Mouse (Mus musculus) ES-Bruce4 (cell line): ENCODE results near the gene Cdca3. TPM values are rescaled to one million over a fixed set of nuclear protein-coding genes. Genes with fewer than 3 reads are reported as not detected.

Experiments used
- H3K27ac ChIP-seq: 2 replicates; pipeline ENCODE4 v1.5.1; 2012; ENCODE audit warnings: low read length, inconsistent platforms; ENCODE audit not compliant: insufficient read depth
- H3K27me3 ChIP-seq: 2 replicates; pipeline ENCODE4 v1.6.1; 2012; ENCODE audit warnings: mild to moderate bottlenecking, low read length, inconsistent platforms; ENCODE audit not compliant: control insufficient read depth, poor library complexity, insufficient read depth, severe bottlenecking
- H3K36me3 ChIP-seq: 2 replicates; pipeline ENCODE4 v1.6.1; 2012; ENCODE audit warnings: inconsistent platforms, mild to moderate bottlenecking, low read length, moderate library complexity; ENCODE audit not compliant: control insufficient read depth, poor library complexity, insufficient read depth, severe bottlenecking
- H3K4me1 ChIP-seq: one replicate; pipeline ENCODE4 v1.8.1; 2011; ENCODE audit warnings: low read length; ENCODE audit not compliant: control insufficient read depth, insufficient read depth
- H3K4me3 ChIP-seq: 2 replicates; pipeline ENCODE4 v1.5.1; 2011; ENCODE audit warnings: low read depth, mild to moderate bottlenecking, low read length
- H3K9ac ChIP-seq: 2 replicates; pipeline ENCODE4 v1.6.1; 2012; ENCODE audit warnings: low read depth, mild to moderate bottlenecking, inconsistent platforms; ENCODE audit not compliant: poor library complexity, severe bottlenecking
- H3K9me3 ChIP-seq: replicated peaks from 2 replicates; pipeline ENCODE4 v1.6.1; 2012; ENCODE audit warnings: mild to moderate bottlenecking, low read length, inconsistent platforms; ENCODE audit not compliant: control insufficient read depth, poor library complexity, insufficient read depth, severe bottlenecking
- CTCF ChIP-seq: IDR thresholded peaks from one replicate; pipeline ENCODE4 v1.8.1; 2011; ENCODE audit warnings: low read depth, low read length
- EP300 ChIP-seq: IDR thresholded peaks from 2 replicates; pipeline ENCODE4 v1.6.1; 2011; ENCODE audit warnings: low read depth, low read length; ENCODE audit not compliant: insufficient read depth
- POLR2A ChIP-seq: IDR thresholded peaks from one replicate; pipeline ENCODE4 v1.8.1; 2011; ENCODE audit warnings: low read length; ENCODE audit not compliant: insufficient read depth
- polyA plus RNA-seq: library from polyadenylated mRNA; stranded (reverse); fragments of >200 nt; gene quantifications from 2 replicates; pipeline ENCODE4 v1.2.4, GENCODE M21; 2011; ENCODE audit warnings: low read depth; ENCODE audit not compliant: missing spikeins, insufficient read depth, insufficient read length

Gene Cdca3
- polyA plus RNA-seq, 1 experiment, result 162 TPM

DNA sequence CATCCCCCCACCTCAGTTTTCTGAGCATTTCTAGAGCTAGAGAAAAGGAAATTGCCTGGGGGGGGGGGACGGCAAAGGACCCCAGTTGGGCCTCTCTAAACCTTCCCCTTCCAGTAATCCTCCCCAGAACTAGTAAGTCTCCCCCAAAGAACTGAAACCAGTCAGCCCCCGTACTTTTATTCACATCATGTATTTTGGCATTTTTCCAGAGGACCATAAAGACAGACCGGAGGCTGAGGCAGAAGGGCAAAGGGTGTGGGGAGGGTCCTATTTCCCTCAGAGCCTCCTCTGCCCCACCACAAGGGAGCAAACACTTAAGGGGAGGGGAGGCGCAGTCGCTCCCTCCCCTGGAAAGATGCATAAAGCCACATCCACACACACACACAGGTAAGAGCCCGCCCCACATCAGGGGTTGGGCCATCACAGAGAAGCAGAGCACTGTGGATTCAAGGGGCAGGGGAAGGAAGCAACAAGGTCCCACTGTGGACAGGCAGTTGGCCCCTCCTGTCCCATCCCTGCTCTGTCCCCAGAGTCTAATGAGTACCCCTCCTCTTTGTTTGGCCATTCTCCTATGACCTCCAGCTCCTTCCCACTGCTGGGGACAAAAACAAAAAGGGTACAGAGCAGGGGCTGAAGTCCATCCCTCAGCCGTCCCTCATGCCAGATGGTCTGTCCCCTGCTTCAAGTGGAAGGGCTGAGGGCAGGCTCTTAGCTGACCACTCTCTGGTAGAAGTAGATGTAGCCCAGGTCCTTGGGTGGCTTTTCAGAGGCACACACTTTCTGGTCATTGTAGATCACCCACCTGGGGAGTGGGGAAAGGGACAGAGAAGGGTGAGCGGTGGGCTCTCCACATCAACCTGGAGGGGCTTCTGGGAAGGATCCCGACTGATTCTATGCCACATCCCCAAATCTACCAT, 14.2 kb upstream of the Cdca3 start:
- no peak overlapping the region for H3K4me3 ChIP-seq
- TF ChIP-seq POLR2A (no peak), EP300 (no peak), CTCF (no peak)
- H3K4me1 ChIP-seq, result no peaks in the 10 kb centered on the region
- no peaks in the 10 kb centered on the region for H3K27me3 ChIP-seq
- no peak overlapping the region for H3K9ac ChIP-seq
- no peak overlapping the region for H3K27ac ChIP-seq
- no peaks in the 10 kb centered on the region for H3K9me3 ChIP-seq
- H3K36me3 ChIP-seq, result peaks cover 20% of the 10 kb centered on the region

DNA sequence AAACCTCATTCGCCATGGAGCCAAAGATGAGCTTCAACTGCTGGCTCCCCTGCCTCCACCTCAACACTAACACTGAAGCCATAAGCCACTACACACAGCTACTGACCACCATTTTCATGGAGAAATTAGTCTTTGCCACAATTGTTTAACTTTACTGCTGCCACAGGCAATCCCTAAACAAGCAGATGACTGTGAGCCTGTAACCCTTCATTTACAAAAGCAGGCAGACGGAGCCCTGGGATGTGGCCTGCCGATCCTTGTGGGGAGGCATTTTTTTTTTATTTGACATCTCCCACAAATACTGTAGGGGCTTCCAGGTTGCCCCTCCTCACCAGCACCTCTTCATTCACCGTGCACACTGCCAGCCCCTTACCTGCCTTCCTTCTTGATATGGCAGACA, 12.7 kb upstream of the Cdca3 start:
- Histone ChIP-seq H3K4me1 (no peaks in the 10 kb centered on the region), H3K36me3 (peaks cover 30% of the 10 kb centered on the region), H3K9ac (no peak overlapping the region), H3K4me3 (no peak overlapping the region), H3K9me3 (no peaks in the 10 kb centered on the region), H3K27ac (no peak overlapping the region), H3K27me3 (no peaks in the 10 kb centered on the region)
- TF ChIP-seq EP300, result no peak
- no peak for TF ChIP-seq CTCF
- TF ChIP-seq POLR2A, result no peak

- H3K4me1 ChIP-seq, result no peaks in the 10 kb centered on the region
- H3K27ac ChIP-seq, result no peak overlapping the region
- no peaks in the 10 kb centered on the region for H3K27me3 ChIP-seq
- no peak for TF ChIP-seq CTCF
- TF ChIP-seq EP300, result no peak
- no peak for TF ChIP-seq POLR2A
- H3K9me3 ChIP-seq, result no peaks in the 10 kb centered on the region
- H3K36me3 ChIP-seq, result peaks cover 31% of the 10 kb centered on the region
- no peak overlapping the region for H3K4me3 ChIP-seq
- no peak overlapping the region for H3K9ac ChIP-seq
Observed at GRCm38 (mm10) chr6:124817125-124817524, 12.2 kb upstream of the Cdca3 start.

- Histone ChIP-seq H3K9me3 (no peaks in the 10 kb centered on the region), H3K4me1 (no peaks in the 10 kb centered on the region), H3K4me3 (no peak overlapping the region), H3K9ac (no peak overlapping the region), H3K27me3 (no peaks in the 10 kb centered on the region), H3K36me3 (peaks cover 34% of the 10 kb centered on the region), H3K27ac (no peak overlapping the region)
- TF ChIP-seq POLR2A (no peak), CTCF (no peak), EP300 (no peak)
Observed at GRCm38 (mm10) chr6:124817563-124817962, 11.8 kb upstream of the Cdca3 start.

DNA sequence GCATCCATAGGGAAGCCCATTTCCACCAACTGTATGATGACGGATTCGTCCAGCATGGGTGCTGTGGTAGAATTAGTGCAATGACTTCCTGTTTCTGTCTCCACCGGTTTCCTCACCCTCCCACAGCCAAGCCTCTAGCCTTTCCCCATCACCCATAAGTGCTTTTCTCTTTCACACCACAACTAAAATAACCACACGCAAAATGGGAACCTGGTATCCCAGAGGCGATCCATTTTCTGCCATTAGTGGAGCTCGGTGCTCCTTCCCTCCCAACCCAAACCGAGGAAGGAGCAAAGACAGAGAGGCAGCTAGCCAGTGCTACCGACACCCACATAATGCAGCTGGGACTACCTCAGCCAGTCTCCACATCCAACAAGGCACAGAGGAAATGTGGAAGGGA, 11.4 kb upstream of the Cdca3 start:
- peaks cover 38% of the 10 kb centered on the region for H3K36me3 ChIP-seq
- TF ChIP-seq EP300 (no peak), POLR2A (no peak), CTCF (no peak)
- H3K4me3 ChIP-seq, result no peak overlapping the region
- no peaks in the 10 kb centered on the region for H3K27me3 ChIP-seq
- no peak overlapping the region for H3K9ac ChIP-seq
- no peaks in the 10 kb centered on the region for H3K4me1 ChIP-seq
- no peak overlapping the region for H3K27ac ChIP-seq
- H3K9me3 ChIP-seq, result no peaks in the 10 kb centered on the region

GRCm38 (mm10) chr6:124820891-124821290, 8.5 kb upstream of the Cdca3 start:
- TF ChIP-seq POLR2A (no peak), EP300 (no peak), CTCF (no peak)
- no peak overlapping the region for H3K27ac ChIP-seq
- H3K27me3 ChIP-seq, result no peaks in the 10 kb centered on the region
- H3K4me3 ChIP-seq, result no peak overlapping the region
- no peaks in the 10 kb centered on the region for H3K9me3 ChIP-seq
- no peaks in the 10 kb centered on the region for H3K4me1 ChIP-seq
- no peak overlapping the region for H3K9ac ChIP-seq
- H3K36me3 ChIP-seq, result peaks cover 64% of the 10 kb centered on the region
